Mouse (Mus musculus) frontal cortex, postnatal 10 days (tissue): Measurements from ENCODE around the gene Tmem104.

Source experiments
- DNase-seq, 2 experiments: peaks; one replicate each; pipeline ENCODE4 v3.0.0; 2022; ENCODE audit warnings: low spot score in 2 of 2, mixed read lengths in 1 of 2

Tmem104 gene

DNA sequence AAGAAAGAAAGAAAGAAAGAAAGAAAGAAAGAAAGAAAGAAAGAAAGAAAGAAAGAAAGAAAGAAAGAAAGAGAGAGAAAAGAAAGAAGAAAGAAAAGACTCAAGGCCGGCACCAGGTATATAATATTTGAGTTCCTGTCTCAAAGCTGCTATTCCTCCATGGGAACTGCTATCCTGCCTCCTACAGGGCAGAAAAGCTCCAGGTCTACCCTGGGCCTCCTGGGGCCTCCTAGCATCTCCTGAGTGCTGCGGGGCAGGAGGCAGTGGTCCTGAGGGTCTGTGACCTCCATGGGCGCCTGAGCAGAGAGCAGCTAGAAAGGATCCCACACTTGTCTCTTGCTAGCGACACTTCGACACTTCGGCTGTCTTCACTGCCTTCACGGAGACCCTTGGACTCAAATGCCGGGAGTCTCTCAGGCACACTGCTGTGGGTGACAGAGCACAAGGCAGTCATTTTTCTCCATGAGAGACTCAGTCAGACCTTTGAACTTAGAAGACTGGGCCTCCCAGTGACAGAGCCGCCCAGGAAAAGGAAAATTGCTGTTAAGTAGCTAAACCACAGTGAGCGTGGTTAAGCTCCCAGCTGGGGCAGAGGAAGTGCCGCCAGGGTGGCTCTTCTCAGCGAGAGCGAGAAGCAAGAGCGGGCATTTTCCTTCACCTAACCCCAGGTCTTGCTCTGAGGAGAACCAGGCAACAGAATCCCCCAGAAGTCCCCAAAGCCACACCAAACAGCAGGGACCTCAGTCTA is 44.1 kb downstream of the Tmem104 start:
- DNase-seq: no peak

DNA sequence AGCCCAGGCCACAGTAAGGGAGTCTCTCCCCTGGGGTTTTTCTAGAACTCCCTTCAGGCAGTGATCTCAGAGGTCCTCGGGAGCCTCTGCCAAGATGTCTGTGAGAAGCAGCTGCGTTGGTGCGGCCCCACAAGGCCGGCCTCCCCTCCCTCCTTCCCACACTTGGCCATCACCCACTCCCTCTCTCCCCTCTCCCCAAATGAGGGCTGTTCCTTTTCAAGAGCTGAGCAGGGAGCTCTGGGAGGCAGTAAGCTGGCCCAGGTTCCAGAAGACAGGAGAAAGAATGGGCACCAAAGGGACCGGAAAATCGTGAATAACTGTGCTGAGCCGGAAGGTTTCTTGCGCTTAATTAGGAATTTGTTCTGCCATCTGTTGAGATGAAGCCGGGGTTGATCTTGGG is 44.6 kb downstream of the Tmem104 start:
- DNase-seq: peak in 1 of 2 experiments; percentile 50

DNA sequence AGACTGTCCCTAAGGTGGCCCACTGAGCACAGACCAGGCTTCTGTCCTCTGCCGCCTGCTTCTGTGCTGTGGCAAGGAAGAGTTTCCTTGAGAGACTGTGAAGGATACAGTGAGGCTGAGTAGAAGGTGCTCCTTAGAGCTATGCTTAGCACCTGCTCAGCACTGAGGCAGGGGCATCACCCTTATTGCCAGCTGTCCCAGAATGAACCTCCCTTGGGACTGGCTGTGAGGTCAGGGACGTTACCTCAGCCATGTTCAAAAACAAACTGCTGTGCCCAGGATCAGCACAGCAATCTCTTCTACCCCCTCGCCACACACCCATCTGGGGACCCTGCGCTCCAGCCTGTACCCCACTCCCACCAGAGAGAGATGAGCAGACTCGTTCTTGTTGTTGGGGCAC is 45.6 kb downstream of the Tmem104 start:
- DNase-seq: no peak

DNA sequence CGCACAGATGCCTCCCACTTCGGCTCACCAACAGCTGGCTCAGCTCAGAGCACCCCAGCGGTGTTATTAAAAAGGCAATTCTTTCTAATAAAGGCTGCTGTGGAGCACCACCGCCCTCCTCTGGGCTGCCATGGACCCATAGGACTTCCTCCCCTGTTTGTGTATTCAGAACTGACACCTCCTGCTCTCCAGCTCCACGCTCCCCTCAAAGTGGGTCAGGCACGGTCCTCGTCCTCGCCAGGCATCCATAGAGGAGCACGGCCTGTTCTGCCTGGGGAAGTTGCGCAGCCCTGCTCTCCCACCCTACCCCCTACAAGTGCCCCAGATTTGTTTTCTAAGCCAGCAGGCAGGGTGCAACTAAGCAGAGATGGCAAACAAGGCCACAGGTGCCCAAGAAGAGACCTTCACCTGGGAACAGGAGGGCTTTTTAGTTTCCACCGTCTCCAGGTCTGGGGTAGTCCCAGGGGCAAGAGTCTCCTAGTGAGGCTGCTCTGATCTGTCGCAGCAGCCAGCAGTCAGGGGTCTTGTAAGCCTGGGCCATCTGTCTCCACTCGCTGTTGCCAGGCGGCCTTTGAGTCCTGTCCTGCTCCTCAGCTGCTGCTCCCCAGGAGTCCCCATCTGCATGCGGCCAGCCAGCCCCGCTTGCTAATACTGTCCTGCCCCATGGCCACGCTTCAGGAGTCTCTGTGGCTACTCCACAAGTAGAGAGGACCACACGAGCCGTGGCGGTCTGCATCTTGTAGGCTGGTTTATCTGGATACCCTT is 46.4 kb downstream of the Tmem104 start:
- DNase-seq: peak; percentile 46 to 56

DNA sequence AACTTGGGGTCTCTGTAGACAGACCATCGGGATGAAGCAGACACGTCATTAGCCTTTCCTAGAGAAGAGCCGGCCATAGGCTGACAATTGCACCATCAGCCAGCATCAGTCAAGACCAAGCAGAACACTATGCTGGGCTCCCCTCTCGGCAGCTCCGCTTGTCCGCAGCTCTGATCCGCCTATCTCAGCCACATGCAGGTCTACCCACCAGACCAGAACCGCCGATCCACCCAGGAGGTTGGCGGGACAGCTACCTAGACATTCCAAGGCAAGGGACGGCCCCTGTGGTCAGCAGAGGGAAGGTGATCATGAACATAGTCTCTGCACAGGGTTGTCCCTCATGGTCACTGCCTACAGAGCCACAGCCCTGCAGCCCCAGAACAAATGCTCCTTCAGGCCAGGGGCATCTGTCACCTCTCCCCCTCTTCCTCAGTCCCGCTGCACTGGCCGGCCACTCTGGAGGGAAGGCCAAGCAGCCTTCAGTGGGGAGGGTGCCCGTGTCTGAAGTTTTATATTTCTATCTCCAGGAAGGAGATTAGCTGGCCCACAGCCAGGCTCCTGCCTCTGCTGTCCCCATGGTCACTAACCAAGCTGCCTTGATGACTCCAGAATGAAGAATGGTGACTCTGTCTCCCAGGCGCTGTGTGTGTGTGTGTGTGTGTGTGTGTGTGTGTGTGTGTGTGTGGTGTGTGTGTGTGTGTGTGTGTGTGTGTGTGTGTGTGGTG is 47.2 kb downstream of the Tmem104 start:
- no peak for DNase-seq

DNA sequence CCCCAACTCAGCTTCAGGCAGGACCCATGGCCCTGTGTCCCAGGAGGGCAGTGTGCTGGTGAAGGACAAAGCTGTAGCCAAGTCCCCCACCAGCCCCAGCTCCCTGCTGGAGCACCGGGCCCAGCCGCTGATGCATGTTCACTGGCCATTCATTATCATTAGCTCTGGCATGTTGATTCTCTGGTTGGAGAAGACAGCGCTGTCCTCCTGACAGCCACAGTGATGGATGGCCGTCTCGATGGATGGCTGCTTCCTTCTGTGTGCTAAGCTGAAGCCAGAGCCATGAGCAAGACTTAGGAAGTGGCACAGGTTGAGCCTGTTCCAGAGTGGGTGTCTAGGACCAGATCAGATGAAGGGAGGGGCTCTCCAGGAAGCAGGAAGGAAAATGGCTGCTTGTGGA is 49.3 kb downstream of the Tmem104 start:
- no peak for DNase-seq

DNA sequence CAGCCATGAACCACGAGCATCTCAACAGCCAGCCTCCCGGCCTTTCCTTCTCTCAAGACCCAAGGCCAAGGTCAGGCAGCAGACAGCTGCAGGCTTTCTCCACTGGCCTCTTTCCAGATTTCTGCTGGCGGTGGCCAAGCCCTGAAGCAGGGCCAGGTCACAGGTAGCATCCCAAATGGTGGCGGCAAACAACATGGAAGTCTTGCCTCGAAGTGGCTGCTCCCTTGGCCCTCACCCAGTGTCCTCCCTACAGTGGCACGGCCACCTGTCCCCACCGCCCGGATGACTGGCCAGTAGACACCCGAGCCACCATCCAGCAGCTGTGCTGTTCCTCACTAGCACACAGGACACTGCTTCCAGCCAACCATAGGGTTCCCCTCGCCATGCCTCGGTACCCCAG is 54.1 kb downstream of the Tmem104 start:
- no peak for DNase-seq

DNA sequence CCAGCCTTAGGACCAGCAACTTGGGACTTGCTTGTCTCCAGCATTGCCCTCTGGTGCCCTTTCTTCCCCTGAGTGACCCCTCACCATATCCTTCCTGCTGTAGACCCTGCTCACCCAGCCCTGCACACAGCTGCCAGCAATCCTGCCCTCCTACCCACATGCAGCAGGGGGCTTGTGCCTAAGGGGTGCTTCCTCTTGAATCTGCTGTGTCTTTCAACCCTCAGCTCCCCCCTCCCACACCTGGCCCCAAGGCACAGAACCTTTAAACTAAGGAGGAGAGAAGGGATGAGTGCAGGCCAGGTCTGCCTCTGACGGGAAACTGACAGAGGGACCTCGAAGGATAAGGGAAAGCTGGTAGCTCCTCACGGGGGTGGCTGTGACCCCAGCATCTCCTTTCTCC is 55.5 kb downstream of the Tmem104 start:
- DNase-seq: no peak

DNA sequence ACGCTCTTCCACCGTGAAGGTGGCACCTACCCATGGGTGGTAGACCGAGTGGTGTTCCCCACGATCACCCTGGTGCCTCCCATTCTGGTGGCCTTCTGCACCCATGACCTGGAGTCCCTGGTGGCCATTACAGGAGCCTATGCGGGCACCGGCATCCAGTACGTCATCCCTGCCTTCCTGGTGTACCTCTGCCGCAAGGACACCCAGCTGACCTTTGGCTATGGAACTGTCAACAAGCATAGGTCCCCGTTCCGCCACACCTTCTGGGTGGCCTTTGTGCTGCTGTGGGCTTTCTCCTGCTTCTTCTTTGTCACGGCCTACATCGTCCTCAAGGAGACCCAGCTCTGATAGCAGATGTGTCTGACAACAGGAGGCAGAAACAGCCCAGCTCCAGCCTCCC is 56.5 kb downstream of the Tmem104 start:
- DNase-seq: no peak

DNA sequence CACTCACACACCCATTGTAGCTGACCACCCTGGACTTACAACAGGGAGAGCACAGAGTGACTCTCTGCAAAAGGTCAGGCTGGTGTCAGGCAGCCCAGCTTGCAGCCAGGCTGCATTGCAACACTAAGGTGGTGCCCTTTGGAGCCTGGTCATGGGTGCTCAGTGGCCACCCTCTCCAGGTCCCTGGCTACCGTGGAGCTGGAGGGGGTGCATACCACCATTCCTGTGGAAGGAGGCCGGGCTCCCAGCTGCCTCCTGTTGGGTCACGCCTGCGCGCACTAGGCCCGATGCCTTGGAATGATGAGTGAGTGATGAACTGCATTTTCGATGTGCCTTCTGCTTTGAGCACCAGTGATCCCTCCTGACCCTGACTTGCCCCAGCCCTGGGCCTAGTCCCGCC is 57.6 kb downstream of the Tmem104 start:
- DNase-seq: no peak

DNA sequence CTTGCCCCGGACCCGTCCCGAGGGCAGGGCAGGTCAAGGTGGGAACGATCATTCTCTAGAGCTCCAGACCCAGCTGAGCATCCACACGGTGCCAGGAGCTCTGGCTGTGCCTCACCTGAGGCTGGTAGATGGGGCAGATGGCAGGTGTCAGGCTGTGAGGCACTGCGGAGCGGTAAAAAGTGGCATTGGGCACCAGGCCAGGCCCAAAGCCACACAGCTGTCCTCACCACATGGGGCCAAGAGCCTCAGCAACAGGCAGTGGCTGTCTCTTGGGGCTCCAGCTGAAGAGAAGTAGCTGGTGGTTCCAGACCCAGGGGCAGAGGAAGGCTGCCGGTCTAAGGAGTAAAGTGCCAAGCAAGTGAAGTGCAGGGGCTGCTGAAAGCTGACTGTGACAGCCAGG is 59.1 kb downstream of the Tmem104 start:
- DNase-seq: no peak

DNA sequence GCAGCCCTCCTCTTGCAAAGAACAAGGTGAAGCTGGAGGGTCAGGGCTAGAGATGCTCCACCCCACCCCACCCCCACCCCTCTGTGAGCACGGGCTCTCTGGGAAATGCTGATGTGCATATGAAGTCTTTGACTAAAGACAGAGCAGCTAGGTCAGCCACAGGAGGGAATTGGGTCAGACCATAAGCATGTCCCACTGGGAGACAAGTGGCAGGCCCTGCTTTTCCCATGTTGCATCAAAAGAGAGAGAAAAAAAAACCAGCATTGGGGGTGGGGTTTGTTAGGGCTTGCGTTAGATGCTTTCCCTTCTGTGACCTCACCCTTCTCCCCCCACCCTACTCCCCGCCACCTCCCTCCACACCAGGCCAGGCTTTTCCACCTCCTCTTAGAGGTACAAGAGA is 60.0 kb downstream of the Tmem104 start:
- DNase-seq: no peak

DNA sequence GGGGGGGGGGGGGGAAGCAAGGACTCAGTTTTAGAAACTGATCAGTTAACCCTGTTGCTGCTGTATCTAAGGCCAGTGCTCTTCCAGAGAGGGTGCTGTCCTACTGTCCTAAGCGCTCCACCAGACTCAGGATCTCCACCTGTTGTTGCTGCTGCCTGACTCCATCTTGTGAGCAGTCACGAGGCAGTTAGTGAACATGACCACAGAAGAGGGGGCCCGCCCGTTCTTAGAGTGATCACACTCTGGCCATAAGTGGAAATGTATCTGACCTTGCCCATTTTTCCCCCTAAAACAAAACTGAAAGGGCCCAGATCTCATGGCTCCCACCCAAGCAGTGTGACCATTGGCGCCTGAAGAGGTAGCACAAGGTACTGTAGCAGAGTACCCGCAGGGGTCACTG is 60.7 kb downstream of the Tmem104 start:
- DNase-seq: no peak

DNA sequence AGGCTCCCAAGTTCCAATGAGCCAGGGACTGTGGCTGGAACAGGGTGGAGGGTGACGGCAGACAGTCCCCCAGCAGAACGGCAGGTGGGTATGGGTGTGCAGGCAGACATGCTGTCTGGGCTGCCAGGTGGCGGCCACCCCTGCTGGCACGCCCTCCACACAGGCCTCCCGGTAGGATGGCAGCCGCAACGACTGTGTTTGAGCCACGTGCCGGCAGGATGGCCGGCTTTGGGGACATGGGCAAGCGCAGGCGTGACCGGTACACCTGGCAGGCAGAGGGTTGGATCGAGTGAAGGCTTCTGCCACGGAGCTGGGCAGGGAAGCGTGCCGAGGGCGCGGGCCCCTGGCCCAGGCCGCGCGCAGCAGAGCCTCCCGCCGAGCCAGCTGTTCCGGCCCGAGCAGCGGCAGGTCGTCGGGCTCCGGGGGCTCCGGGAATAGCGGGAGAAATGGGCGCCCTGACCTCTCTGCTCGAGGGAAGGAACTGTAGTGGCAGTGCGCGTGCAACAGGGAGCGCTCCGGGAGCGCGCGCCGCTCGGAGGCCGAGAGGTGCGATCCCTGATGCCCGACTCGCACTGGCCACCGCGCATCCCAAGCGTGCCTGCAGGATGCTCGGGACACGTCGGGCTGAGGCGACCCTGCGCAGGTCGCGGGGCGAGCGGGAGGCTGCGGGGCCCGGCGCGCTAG is 62.6 kb downstream of the Tmem104 start:
- no peak for DNase-seq

DNA sequence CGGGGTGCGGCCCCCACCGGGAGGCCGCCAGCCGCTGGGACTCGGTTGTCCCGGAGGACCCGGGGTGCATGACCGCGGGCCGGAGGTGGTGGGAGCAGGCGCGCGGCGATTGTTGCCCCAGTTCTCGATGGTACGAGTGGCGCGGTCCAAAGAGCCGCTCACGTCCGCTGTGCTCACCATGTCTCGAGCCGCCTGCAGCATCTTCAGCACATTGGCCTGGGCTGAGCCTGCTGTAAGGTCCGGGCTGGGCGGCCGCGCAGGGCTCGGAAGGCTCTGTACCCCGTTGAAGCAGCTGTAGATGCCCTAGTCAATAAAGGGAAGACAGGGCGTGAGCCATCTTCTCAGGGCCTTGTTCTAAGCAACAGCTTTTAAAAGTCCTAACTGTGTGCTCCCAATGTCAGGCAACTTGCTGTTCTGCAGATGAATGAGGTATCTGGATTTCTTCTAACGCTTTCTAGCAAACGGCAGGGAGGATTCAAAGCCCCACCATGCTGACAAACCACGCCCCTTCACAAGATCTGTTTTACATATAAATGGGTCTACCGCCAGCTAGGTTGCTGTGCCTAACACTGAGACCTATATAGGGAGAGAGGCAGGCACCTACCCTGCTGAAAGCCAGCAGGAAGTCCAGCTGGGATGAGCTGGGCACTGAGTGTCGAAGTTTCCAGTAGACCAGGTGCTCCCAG is 63.3 kb downstream of the Tmem104 start:
- DNase-seq: no peak

DNA sequence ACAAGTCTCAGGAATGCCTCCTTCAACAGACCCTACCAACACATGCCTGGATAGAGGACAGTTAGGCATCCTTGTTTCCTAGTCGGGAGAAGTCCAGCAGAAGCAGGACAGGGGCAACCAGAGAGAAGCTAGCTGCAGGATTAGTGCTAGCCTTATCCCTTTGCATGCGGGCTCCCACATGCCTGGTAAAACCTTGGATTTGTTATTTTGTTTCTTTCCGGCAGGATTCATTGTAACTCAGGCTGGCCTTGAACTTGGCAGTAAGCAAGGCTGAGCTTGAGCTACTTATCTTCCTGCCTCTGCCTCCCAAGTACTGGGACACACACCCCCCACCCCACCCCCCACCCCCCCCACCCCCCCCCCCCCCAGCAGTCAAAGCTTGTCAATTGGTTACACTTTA is 64.0 kb downstream of the Tmem104 start:
- no peak for DNase-seq

DNA sequence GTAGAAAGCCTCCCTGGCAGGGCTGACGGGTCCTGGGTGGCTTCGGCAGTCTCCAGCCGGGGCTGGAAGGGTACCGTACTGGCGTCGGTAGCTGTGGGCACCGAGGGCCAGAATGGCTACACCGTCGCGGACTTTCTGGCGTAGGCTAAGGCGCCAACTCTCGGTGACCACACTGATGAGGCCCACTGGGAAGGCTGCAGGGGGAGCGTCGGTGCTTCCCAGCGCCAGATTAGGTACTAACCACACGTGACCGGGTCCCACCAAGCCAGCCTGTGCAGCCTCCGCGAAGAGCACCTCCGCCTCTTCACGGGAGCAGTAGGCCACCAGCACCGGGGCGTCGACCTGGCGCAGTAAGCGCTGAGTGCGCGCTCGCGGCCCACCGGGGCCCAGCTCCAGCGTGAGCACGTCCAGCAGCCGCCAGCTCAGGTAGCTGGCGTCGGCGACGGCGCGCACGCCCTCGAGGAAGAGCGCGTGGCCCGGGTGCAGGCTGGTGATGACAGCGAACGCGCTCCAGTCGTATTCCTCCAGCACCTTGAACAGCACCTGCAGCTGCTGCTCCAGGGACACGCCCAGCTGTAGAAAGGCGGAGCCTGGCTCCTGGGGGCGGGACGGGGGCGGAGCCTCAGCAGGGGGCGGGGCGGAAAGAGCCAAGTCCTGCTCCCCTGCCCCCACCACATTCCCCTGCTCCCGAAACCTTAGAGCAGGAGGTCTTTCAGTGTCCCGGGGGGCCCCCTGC is 70.7 kb downstream of the Tmem104 start:
- no peak for DNase-seq

DNA sequence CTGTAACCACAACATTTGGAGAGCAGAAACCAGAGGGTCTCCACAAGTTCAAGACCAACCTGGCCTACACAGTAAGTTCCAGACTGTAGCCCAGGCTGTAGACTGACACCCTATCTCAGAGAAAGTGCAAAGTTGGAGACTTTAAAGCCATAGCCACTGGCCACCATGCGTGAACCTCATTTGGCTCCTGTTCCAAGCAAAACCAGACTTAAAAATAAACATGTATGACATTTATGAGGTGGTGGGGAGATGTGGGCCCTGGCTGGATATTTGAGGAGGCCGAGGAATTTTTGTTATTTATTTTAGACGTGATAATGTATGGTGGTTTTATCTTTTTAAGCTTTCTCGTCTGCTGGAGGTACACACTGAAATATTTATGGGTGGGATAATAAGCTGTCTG is 71.8 kb downstream of the Tmem104 start:
- no peak for DNase-seq

DNA sequence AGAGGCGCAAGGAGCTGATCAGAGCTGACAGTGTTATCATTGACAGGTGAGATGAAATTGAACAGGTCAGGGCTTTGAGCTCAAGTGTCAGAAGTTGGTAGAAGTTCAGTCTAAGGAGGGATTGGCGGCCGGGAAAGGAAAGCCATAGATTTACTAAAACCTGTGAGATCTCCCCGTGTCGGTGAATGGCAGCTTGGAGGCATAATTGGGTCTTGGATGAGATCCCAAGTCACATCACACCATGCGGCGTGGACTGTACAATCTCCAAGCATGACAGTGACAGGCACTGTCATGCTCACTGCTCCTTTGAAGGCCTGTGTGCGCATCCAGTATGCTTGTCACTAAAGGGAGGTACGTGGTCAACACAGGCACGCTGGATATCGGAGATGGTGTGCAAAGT is 75.7 kb downstream of the Tmem104 start:
- no peak for DNase-seq

DNA sequence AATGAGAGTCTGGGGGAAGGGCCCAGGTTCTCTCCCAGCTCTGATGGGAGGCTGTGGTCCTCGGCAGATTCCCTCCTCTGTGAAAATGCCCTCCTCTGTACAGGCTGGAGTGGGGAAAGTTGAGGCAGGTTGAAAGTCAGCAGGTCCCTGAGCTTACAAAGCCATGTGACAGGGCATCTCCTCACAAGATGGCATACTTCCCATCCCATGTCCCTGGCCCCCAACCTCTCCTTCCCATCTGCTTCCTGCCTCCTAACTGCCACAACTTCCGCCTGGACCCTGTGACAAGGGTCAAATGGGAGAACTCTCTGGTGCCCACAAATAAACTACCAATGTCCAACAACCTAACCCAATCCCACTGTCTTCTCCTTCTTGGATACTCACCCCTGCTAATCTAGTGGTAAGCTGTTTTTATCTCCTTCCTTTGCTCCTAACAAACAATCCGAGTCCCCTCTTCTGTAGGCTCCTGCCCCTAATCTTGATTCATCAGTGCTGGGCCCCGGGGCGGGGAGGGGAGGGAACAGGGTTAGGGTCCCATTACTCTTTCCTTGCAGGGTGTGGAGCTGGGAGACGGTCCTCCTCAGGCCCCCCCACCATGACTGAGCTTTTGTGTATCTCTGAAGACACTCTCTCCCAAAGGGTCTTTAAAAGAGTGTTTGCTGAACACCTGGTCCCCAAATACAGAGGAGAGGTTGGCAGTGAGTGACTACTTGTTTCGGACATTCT is 77.0 kb downstream of the Tmem104 start:
- DNase-seq: no peak
